Mouse (Mus musculus): ENCODE results near the gene Ifit3.
A peak's percentile ranks its signal among the peaks of the same experiment; 100 is the strongest.
"Not testable (repeated sequence)": the region's sequence is repeated elsewhere in the genome, so short reads cannot be mapped to it uniquely, and the experiment has no call there.

- not testable (repeated sequence) for TF ChIP-seq EP300 (IDR thresholded peaks at IDR 0.05; ENCODE audit: insufficient read depth, low read depth, low read length)
- TF ChIP-seq CTCF (IDR thresholded peaks at IDR 0.05) = peak; percentile 36
These were observed 2.6 kb downstream of the Ifit3 start for GRCm38 (mm10) chr19:34585740-34586458.

All from heart, adult 2 months (tissue).